Mouse (Mus musculus): Measurements from ENCODE around the gene Hsdl1. TPM values are rescaled to one million over a fixed set of nuclear protein-coding genes. Genes with fewer than 3 reads are reported as not detected.

Hsdl1 gene
- polyA plus RNA-seq, 1 experiment from 2014 or later: 183 TPM

DNA sequence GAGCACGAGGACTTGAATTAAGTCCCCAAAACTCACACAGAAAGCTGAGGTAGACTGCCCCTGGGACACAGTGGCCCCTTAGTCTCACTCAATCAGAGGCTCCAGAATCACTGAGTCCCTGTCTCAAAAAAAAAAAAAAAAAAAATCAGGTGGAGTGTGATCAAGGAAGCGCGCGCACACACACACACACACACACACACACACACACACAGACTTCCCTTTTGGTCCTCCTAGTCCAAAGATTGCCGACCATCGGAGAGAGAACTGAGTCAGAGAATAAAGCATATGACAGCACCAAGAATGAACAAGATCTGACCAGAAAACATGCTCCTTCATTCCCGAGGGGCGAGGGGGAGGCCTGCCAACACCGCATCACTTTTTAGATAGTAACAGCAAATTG is 17.9 kb downstream of the Hsdl1 start:
- DNase-seq (ENCODE audit: low spot score): no peak
- 81% methylated on average over 9 of the region's 9 CpGs for WGBS

GRCm38 (mm10) chr8:119555861-119556260 is 19.1 kb downstream of the Hsdl1 start:
- Histone ChIP-seq H3K9me3 (replicated peaks; ENCODE audit: control insufficient read depth, low read length) (no peaks in the 10 kb centered on the region), H3K4me3 (ENCODE audit: low read depth, low read length) (no peak overlapping the region), H3K27ac (ENCODE audit: low read depth, low read length) (no peak overlapping the region), H3K4me2 (ENCODE audit: low read length) (no peak overlapping the region), H3K36me3 (ENCODE audit: control insufficient read depth, insufficient read depth, low read length) (no peaks in the 10 kb centered on the region), H3K4me1 (ENCODE audit: control insufficient read depth, insufficient read depth, low read length) (peaks cover 18% of the 10 kb centered on the region), H3K27me3 (replicated peaks; ENCODE audit: control insufficient read depth, insufficient read depth, low read length) (no peaks in the 10 kb centered on the region), H3K9ac (ENCODE audit: low read length) (no peak overlapping the region)
- 36% methylated on average over 6 of the region's 6 CpGs for WGBS
- DNase-seq (ENCODE audit: low spot score) (peak; percentile 44), ATAC-seq (no peak)

More for the DNA sequence above, 17.9 kb downstream of the Hsdl1 start:
- Histone ChIP-seq H3K4me3 (ENCODE audit: low read depth, low read length) (peak overlapping the region; percentile 69), H3K27me3 (replicated peaks; ENCODE audit: control insufficient read depth, insufficient read depth, low read length) (no peaks in the 10 kb centered on the region), H3K27ac (ENCODE audit: low read depth, low read length) (no peak overlapping the region), H3K9ac (ENCODE audit: low read length) (peak overlapping the region; percentile 9; the same call in 1 of the 2 replicates), H3K4me2 (ENCODE audit: low read length) (peak overlapping the region; percentile 94), H3K4me1 (ENCODE audit: control insufficient read depth, insufficient read depth, low read length) (peaks cover 18% of the 10 kb centered on the region), H3K36me3 (ENCODE audit: control insufficient read depth, insufficient read depth, low read length) (peaks cover 6% of the 10 kb centered on the region), H3K9me3 (replicated peaks; ENCODE audit: control insufficient read depth, low read length) (no peaks in the 10 kb centered on the region)
- ATAC-seq: no peak

- H3K36me3 ChIP-seq (ENCODE audit: control insufficient read depth, insufficient read depth, low read length): no peaks in the 10 kb centered on the region
- 70% methylated on average over 2 of the region's 2 CpGs for WGBS
Observed at GRCm38 (mm10) chr8:119552967-119553366, 22.0 kb downstream of the Hsdl1 start.

GRCm38 (mm10) chr8:119548560-119549113 is 26.3 kb downstream of the Hsdl1 start:
- WGBS: 86% methylated on average over 7 of the region's 7 CpGs
- DNase-seq (ENCODE audit: low spot score) (no peak), ATAC-seq (no peak)
- no peaks in the 10 kb centered on the region for H3K27me3 ChIP-seq (replicated peaks; ENCODE audit: control insufficient read depth, insufficient read depth, low read length)
- H3K4me1 ChIP-seq (ENCODE audit: control insufficient read depth, insufficient read depth, low read length): no peaks in the 10 kb centered on the region
- peaks cover 37% of the 10 kb centered on the region for H3K36me3 ChIP-seq (ENCODE audit: control insufficient read depth, insufficient read depth, low read length)
- no peaks in the 10 kb centered on the region for H3K9me3 ChIP-seq (replicated peaks; ENCODE audit: control insufficient read depth, low read length)
- H3K4me3 ChIP-seq (ENCODE audit: low read depth, low read length): no peak overlapping the region
- no peak overlapping the region for H3K9ac ChIP-seq (ENCODE audit: low read length)
- no peak overlapping the region for H3K4me2 ChIP-seq (ENCODE audit: low read length)
- H3K27ac ChIP-seq (ENCODE audit: low read depth, low read length): no peak overlapping the region

More at GRCm38 (mm10) chr8:119552967-119553366, 22.0 kb downstream of the Hsdl1 start:
- peaks cover 18% of the 10 kb centered on the region for H3K4me1 ChIP-seq (ENCODE audit: control insufficient read depth, insufficient read depth, low read length)
- H3K4me3 ChIP-seq (ENCODE audit: low read depth, low read length): no peak overlapping the region
- ATAC-seq (no peak), DNase-seq (ENCODE audit: low spot score) (no peak)
- no peak overlapping the region for H3K9ac ChIP-seq (ENCODE audit: low read length)
- no peaks in the 10 kb centered on the region for H3K27me3 ChIP-seq (replicated peaks; ENCODE audit: control insufficient read depth, insufficient read depth, low read length)
- no peak overlapping the region for H3K27ac ChIP-seq (ENCODE audit: low read depth, low read length)
- no peak overlapping the region for H3K4me2 ChIP-seq (ENCODE audit: low read length)
- no peaks in the 10 kb centered on the region for H3K9me3 ChIP-seq (replicated peaks; ENCODE audit: control insufficient read depth, low read length)

- Histone ChIP-seq H3K9ac (ENCODE audit: low read length) (no peak overlapping the region), H3K9me3 (replicated peaks; ENCODE audit: control insufficient read depth, low read length) (no peaks in the 10 kb centered on the region), H3K4me1 (ENCODE audit: control insufficient read depth, insufficient read depth, low read length) (no peaks in the 10 kb centered on the region), H3K27me3 (replicated peaks; ENCODE audit: control insufficient read depth, insufficient read depth, low read length) (no peaks in the 10 kb centered on the region), H3K36me3 (ENCODE audit: control insufficient read depth, insufficient read depth, low read length) (peaks cover 51% of the 10 kb centered on the region), H3K27ac (ENCODE audit: low read depth, low read length) (no peak overlapping the region), H3K4me3 (ENCODE audit: low read depth, low read length) (no peak overlapping the region), H3K4me2 (ENCODE audit: low read length) (no peak overlapping the region)
- DNase-seq (ENCODE audit: low spot score) (no peak), ATAC-seq (no peak)
- 92% methylated on average over 18 of the region's 18 CpGs for WGBS
Observed at GRCm38 (mm10) chr8:119547019-119547691, 27.8 kb downstream of the Hsdl1 start.

- Histone ChIP-seq H3K4me3 (ENCODE audit: low read depth, low read length) (no peak overlapping the region), H3K4me1 (ENCODE audit: control insufficient read depth, insufficient read depth, low read length) (no peaks in the 10 kb centered on the region), H3K9me3 (replicated peaks; ENCODE audit: control insufficient read depth, low read length) (no peaks in the 10 kb centered on the region), H3K4me2 (ENCODE audit: low read length) (no peak overlapping the region), H3K36me3 (ENCODE audit: control insufficient read depth, insufficient read depth, low read length) (peaks cover 64% of the 10 kb centered on the region), H3K9ac (ENCODE audit: low read length) (no peak overlapping the region), H3K27me3 (replicated peaks; ENCODE audit: control insufficient read depth, insufficient read depth, low read length) (no peaks in the 10 kb centered on the region), H3K27ac (ENCODE audit: low read depth, low read length) (no peak overlapping the region)
- 87% methylated on average over 6 of the region's 6 CpGs for WGBS
- ATAC-seq: no peak
- DNase-seq (ENCODE audit: low spot score): no peak
Observed at GRCm38 (mm10) chr8:119545791-119546190, 29.2 kb downstream of the Hsdl1 start.

GRCm38 (mm10) chr8:119545180-119545579 is 29.8 kb downstream of the Hsdl1 start:
- H3K36me3 ChIP-seq (ENCODE audit: control insufficient read depth, insufficient read depth, low read length): peaks cover 70% of the 10 kb centered on the region
- no peaks in the 10 kb centered on the region for H3K4me1 ChIP-seq (ENCODE audit: control insufficient read depth, insufficient read depth, low read length)
- ATAC-seq: no peak
- no peak overlapping the region for H3K9ac ChIP-seq (ENCODE audit: low read length)
- H3K27ac ChIP-seq (ENCODE audit: low read depth, low read length): no peak overlapping the region
- H3K4me2 ChIP-seq (ENCODE audit: low read length): no peak overlapping the region
- WGBS: 83% methylated on average over 6 of the region's 6 CpGs
- no peaks in the 10 kb centered on the region for H3K27me3 ChIP-seq (replicated peaks; ENCODE audit: control insufficient read depth, insufficient read depth, low read length)
- DNase-seq (ENCODE audit: low spot score): no peak
- H3K9me3 ChIP-seq (replicated peaks; ENCODE audit: control insufficient read depth, low read length): no peaks in the 10 kb centered on the region
- no peak overlapping the region for H3K4me3 ChIP-seq (ENCODE audit: low read depth, low read length)

GRCm38 (mm10) chr8:119544606-119545005 is 30.4 kb downstream of the Hsdl1 start:
- Histone ChIP-seq H3K36me3 (ENCODE audit: control insufficient read depth, insufficient read depth, low read length) (peaks cover 76% of the 10 kb centered on the region), H3K27ac (ENCODE audit: low read depth, low read length) (no peak overlapping the region), H3K9me3 (replicated peaks; ENCODE audit: control insufficient read depth, low read length) (no peaks in the 10 kb centered on the region), H3K4me3 (ENCODE audit: low read depth, low read length) (no peak overlapping the region), H3K27me3 (replicated peaks; ENCODE audit: control insufficient read depth, insufficient read depth, low read length) (no peaks in the 10 kb centered on the region), H3K9ac (ENCODE audit: low read length) (no peak overlapping the region), H3K4me1 (ENCODE audit: control insufficient read depth, insufficient read depth, low read length) (no peaks in the 10 kb centered on the region), H3K4me2 (ENCODE audit: low read length) (no peak overlapping the region)
- DNase-seq (ENCODE audit: low spot score) (no peak), ATAC-seq (no peak)
- 89% methylated on average over 3 of the region's 3 CpGs for WGBS

GRCm38 (mm10) chr8:119531973-119532372 is 43.0 kb downstream of the Hsdl1 start:
- Histone ChIP-seq H3K27ac (ENCODE audit: low read depth, low read length) (no peak overlapping the region), H3K4me2 (ENCODE audit: low read length) (no peak overlapping the region), H3K9ac (ENCODE audit: low read length) (no peak overlapping the region), H3K4me3 (ENCODE audit: low read depth, low read length) (no peak overlapping the region), H3K27me3 (replicated peaks; ENCODE audit: control insufficient read depth, insufficient read depth, low read length) (no peaks in the 10 kb centered on the region), H3K9me3 (replicated peaks; ENCODE audit: control insufficient read depth, low read length) (no peaks in the 10 kb centered on the region), H3K4me1 (ENCODE audit: control insufficient read depth, insufficient read depth, low read length) (no peaks in the 10 kb centered on the region), H3K36me3 (ENCODE audit: control insufficient read depth, insufficient read depth, low read length) (peaks cover 97% of the 10 kb centered on the region)
- ATAC-seq: no peak
- DNase-seq (ENCODE audit: low spot score): no peak
- 93% methylated on average over 9 of the region's 9 CpGs for WGBS

All from forebrain, embryonic 14.5 days (tissue).